Mouse (Mus musculus): ENCODE data around the gene Tgtp2. TPM values are rescaled to one million over a fixed set of nuclear protein-coding genes. Genes with fewer than 3 reads are reported as not detected.
"Not testable (repeated sequence)": the region's sequence is repeated elsewhere in the genome, so short reads cannot be mapped to it uniquely, and the experiment has no call there.

Tgtp2 gene
- total RNA-seq (2014; fragmentation: Nextera tagmentation) (6.8 and 8.9 TPM in 2 replicates), total RNA-seq (2017) (27.9 and 40.5 TPM in 2 replicates)

DNA sequence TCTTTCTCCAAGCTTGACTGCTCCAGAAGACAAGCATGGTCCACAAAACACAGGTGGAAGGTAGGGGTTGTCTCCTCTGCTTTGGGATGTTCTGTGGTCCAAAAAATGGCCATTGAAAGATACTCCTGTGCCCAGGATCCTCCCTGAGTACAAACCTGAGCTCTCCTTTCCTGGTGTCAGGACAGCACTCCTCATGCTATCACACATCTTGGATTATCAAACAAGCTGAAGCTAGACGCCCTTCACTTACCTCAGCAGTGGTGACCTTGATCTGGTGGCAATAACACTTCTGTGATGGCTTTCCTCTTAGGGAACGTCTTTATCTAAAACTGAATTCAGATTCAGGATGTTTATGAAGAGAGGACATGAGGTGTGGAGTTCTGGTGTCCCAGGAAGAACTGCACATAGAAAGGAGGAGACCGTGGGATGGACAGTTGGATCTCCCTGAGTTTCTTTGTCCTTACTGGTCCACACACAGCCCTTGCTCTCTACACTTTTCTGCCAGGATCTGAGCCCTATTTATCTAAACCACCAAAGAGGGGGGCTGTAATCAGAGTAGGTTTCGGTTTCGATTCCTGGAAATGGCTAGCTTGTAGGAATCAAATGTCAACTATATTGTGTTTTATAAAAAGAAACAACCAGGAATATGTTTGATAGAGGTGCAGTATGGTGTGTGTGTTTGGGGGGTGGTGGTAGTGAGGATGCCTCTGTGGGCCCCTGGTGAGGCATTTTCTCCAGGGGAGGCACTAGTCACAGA is at the start of gene Tgtp2:
Gene Tgtp2, minus strand, starts transcription at position 494 of the 757 bp plus-strand sequence.
- ATAC-seq (replicated peaks; ENCODE audit: poor library complexity, severe bottlenecking) = not testable (repeated sequence)

DNA sequence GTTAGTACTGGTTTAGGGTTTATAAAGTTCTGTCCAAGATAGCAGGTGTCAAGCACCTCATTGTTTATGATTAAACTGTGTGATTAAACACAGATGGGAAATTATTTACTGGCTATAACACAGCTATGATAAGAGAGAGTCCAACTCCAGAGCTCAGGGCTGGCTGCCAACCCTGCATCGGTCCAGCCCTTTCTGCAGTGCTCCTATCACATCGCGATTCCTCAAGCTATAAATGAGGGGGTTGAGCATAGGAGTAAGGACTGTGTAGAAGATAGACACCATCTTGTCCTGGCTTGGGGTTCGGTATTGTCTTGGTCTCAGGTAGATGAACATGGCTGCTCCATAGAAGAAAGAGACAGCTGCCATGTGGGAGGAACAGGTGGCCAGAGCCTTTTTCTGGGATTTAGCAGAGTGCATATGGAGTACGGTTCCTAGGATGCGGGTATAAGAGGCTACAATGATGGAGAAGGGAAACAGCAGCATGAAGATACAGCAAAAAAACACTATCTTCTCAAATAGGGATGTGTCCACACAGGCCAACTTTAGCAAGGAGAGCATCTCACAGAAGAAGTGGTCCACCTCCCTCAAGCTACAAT is 48.7 kb upstream of the Tgtp2 start:
- ATAC-seq (replicated peaks; ENCODE audit: poor library complexity, severe bottlenecking) = no peak

GRCm38 (mm10) chr11:49111000-49111399 is 47.0 kb upstream of the Tgtp2 start:
- no peak for ATAC-seq (replicated peaks; ENCODE audit: poor library complexity, severe bottlenecking)

GRCm38 (mm10) chr11:49108833-49109232 is 44.8 kb upstream of the Tgtp2 start:
- peak; percentile 75 for ATAC-seq (replicated peaks; ENCODE audit: poor library complexity, severe bottlenecking)

- no peak; the same call in 1 of the 2 replicates for ATAC-seq (replicated peaks; ENCODE audit: poor library complexity, severe bottlenecking)
Measured at GRCm38 (mm10) chr11:49107650-49108537, 43.9 kb upstream of the Tgtp2 start.

DNA sequence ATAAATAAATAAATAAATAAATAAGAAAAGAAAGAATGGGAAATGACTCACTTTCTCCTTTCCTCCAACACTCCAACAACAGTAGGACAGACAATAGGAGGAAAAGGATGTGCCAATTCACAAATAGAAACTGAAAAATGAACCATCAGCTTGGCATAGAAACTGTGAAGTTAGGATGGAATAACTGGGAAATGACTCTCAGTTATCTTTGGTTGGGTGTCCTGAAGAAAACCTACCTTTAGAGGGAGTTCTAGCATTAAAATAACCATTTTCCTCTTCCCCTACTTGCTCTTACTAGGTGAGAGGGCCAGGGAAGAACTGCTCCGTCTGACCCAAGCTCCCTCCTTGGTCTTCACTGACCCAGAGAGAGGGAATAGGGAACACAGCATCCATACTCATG is 41.7 kb upstream of the Tgtp2 start:
- ATAC-seq (replicated peaks; ENCODE audit: poor library complexity, severe bottlenecking) = no peak

GRCm38 (mm10) chr11:49103047-49103693 is 39.2 kb upstream of the Tgtp2 start:
- peak; percentile 61 for ATAC-seq (replicated peaks; ENCODE audit: poor library complexity, severe bottlenecking)

DNA sequence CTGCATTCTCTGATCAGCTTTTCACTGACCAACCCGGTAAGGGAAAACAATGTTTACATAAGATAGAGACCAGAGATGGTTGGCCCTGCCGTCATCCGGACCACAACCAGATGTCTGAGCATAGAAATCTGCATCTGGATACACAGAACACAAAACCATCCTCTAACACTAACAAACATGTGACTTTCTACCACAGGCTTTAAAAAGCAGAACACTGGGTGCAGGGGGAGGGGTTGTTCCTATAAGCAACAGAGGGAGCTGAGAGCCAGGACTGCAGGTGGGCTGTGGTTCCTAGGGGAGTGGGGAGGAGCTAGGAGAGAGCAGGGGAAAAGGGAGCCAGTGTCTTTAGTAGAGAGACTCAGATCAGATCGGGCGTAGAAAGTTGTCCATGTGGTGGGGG is 37.5 kb upstream of the Tgtp2 start:
- peak; percentile 72 for ATAC-seq (replicated peaks; ENCODE audit: poor library complexity, severe bottlenecking)

DNA sequence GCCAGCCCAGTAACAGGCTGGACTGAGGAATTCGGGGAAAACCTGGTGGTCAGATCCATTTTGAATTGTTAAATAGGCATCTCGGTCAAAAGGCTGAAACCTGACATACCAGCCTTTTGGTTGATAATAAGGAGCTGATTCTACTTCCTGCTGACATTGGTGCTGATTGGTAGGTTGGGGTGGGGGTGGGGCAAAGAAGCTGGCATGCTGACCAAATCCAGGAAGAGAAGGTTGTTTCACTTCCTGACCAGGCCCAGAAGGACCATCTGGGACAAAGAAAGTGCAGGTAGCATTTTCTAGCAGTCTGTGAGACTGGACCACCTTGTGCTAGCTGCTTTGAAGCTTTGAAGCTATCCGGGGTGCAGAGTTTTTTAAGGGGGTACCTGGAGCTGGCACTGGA is 36.4 kb upstream of the Tgtp2 start:
- peak; percentile 79 for ATAC-seq (replicated peaks; ENCODE audit: poor library complexity, severe bottlenecking)

- no peak for ATAC-seq (replicated peaks; ENCODE audit: poor library complexity, severe bottlenecking)
Measured at GRCm38 (mm10) chr11:49095367-49095766, 31.4 kb upstream of the Tgtp2 start.

- peak; percentile 13; the same call in 1 of the 2 replicates for ATAC-seq (replicated peaks; ENCODE audit: poor library complexity, severe bottlenecking)
Measured at GRCm38 (mm10) chr11:49093861-49094660, 30.1 kb upstream of the Tgtp2 start.

GRCm38 (mm10) chr11:49092786-49093185 is 28.8 kb upstream of the Tgtp2 start:
- ATAC-seq (replicated peaks; ENCODE audit: poor library complexity, severe bottlenecking) = peak; percentile 64

GRCm38 (mm10) chr11:49092053-49092586 is 28.1 kb upstream of the Tgtp2 start:
- ATAC-seq (replicated peaks; ENCODE audit: poor library complexity, severe bottlenecking) = no peak

DNA sequence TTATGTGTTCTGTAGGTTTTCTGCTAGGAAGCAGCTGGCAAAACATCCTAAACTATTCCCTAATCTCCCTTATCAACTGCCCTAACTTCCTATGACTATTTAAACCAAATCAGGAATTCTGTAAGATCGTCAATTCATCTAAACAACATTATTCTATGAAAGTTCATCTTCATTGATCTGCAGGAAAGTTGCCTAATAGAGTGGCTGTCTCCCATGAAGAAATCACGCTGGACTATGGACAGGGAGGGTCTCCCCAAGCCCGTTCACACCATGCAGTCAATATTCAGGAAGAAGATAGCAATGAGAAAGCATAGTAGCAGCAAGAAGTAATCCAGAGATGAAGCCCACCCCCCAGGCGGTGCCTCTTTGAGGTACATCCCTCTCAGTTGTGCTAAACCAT is 27.2 kb upstream of the Tgtp2 start:
- ATAC-seq (replicated peaks; ENCODE audit: poor library complexity, severe bottlenecking) = no peak

DNA sequence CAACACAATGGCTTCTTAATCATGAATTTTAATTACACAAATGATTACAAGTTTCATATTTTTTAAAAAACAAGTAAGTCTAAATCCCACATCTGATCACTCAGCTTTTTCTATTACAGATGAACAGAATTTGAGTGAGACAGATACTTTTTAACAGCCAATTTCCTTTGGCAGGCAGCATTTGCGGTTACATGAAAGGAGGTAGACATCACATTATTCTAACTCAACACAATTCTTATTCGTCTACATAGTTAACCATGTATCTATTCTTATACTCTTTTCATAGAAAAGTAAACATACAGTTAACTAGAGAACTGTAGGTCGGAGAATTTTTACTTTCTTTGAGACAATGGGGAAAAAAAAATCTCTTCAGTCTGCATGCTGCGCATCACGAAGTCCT is 26.5 kb upstream of the Tgtp2 start:
- no peak for ATAC-seq (replicated peaks; ENCODE audit: poor library complexity, severe bottlenecking)

GRCm38 (mm10) chr11:49089735-49090507 is 25.9 kb upstream of the Tgtp2 start:
- ATAC-seq (replicated peaks; ENCODE audit: poor library complexity, severe bottlenecking) = no peak

DNA sequence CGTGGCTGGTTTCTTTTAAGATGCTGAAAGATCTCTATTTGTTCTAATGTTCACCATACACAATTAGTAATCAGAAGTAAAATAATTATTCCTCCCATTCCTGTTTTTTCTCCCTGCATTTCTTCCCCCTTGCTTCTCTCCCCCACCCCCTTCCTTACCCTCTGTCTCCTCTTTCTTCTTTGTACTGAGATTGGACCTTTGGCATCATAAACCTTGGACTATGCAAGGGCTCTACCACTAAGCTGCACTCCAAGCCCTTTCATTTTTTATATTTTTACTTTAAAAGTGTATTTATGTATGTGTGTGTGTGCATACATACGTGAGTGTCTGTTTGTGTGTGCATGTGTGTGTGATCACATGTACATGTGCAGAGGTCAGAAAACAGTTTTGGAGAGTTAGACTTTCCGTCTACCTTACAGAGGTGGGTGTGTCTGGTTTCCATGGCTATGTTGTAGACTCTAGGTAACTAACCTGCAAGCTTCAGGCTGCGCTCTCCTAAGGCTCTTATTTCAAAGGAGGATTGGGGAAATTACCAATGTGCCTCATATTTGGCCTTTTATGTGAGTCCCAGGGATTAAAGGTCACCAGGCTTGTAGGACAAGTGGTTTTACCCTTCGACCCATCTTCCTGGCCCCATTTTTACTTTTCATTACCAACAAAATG is 25.1 kb upstream of the Tgtp2 start:
- ATAC-seq (replicated peaks; ENCODE audit: poor library complexity, severe bottlenecking) = no peak

All from granulocyte monocyte progenitor cell, adult 5-6 weeks (primary cell).